Mouse (Mus musculus) liver, embryonic 14.5 days (tissue): ENCODE measurements around the gene Gmnc. TPM values are rescaled to one million over a fixed set of nuclear protein-coding genes. Genes with fewer than 3 reads are reported as not detected.

ENCODE experiments used
- ATAC-seq: fragments of 200-750 bp; cut with Nextera tagmentation; 2 replicates; pipeline ENCODE4 v1.8.0; 2017; ENCODE audit warnings: moderate number of reproducible peaks, mild to moderate bottlenecking, moderate library complexity; ENCODE audit not compliant: insufficient read depth
- DNase-seq, 3 experiments: peaks; one replicate each; pipeline ENCODE4 v3.0.0-alpha.2; 2012 to 2013; ENCODE audit warnings: low read depth in 3 of 3, low spot score in 3 of 3
- H3K27ac ChIP-seq: fragments of 300-500 bp; sonication (generic); 2 replicates; pipeline ENCODE4 v1.5.1; 2014; ENCODE audit warnings: moderate library complexity, mild to moderate bottlenecking, control low read depth, inconsistent platforms
- H3K27me3 ChIP-seq: fragments of 300-500 bp; sonication (generic); 2 replicates; pipeline ENCODE4 v1.6.1; 2014; ENCODE audit warnings: mild to moderate bottlenecking, low read length, moderate library complexity; ENCODE audit not compliant: control insufficient read depth, insufficient read depth
- H3K36me3 ChIP-seq: fragments of 300-500 bp; sonication (generic); replicated peaks from 2 replicates; pipeline ENCODE4 v1.6.1; 2014; ENCODE audit warnings: low read depth; ENCODE audit not compliant: control insufficient read depth, insufficient read depth
- H3K4me1 ChIP-seq, 2 experiments: fragments of 200-500 bp in 1 of 2; fragments of 300-500 bp in 1 of 2; sonication (generic) in 1 of 2; replicated peaks; 2 replicates each; pipeline ENCODE4 v1.6.1; 2012 to 2014; ENCODE audit warnings: antibody characterized with exemption in 1 of 2, inconsistent platforms in 1 of 2, low read length in 1 of 2; ENCODE audit not compliant: control insufficient read depth in 2 of 2, insufficient read depth in 2 of 2
- H3K4me2 ChIP-seq: fragments of 300-500 bp; sonication (generic); 2 replicates; pipeline ENCODE4 v1.6.1; 2014; ENCODE audit warnings: low read depth, mild to moderate bottlenecking, control low read depth, moderate library complexity
- H3K4me3 ChIP-seq, 2 experiments: fragments of 200-500 bp in 1 of 2; fragments of 300-500 bp in 1 of 2; sonication (generic) in 1 of 2; 2 replicates each; pipeline ENCODE4 v1.5.1; 2012 to 2014; ENCODE audit warnings: low read depth in 2 of 2, low read length in 2 of 2, mild to moderate bottlenecking in 2 of 2, control low read depth in 1 of 2, inconsistent platforms in 1 of 2, moderate library complexity in 1 of 2; ENCODE audit not compliant: insufficient read depth in 1 of 2
- H3K9ac ChIP-seq: fragments of 300-500 bp; sonication (generic); replicated peaks from 2 replicates; pipeline ENCODE4 v1.6.1; 2014; ENCODE audit warnings: mild to moderate bottlenecking, control low read depth, moderate library complexity
- H3K9me3 ChIP-seq: fragments of 300-500 bp; sonication (generic); 2 replicates; pipeline ENCODE4 v1.6.1; 2016; ENCODE audit warnings: low read length, mixed read lengths; ENCODE audit not compliant: control insufficient read depth
- CTCF ChIP-seq: IDR thresholded peaks from 2 replicates; pipeline ENCODE4 v1.5.1; 2016; ENCODE audit warnings: antibody characterized with exemption, low read depth, control low read depth
- EP300 ChIP-seq: IDR thresholded peaks from 2 replicates; pipeline ENCODE4 v1.6.1; 2016; ENCODE audit warnings: antibody characterized with exemption, low read depth
- WGBS: fragments of 180-500 bp; shearing (Covaris S2); extraction: QIAGEN DNeasy Blood & Tissue Kit; methylation state at CpG from one replicate; pipeline ENCODE4 v1.1.7; 2014; ENCODE audit not compliant: insufficient replicate concordance; 5-methylcytosine and 5-hydroxymethylcytosine counted together
- polyA plus RNA-seq, 2 experiments: library from polyadenylated mRNA; depleted of rRNA in 1 of 2; stranded (reverse) in 1 of 2; unstranded in 1 of 2; fragments of >200 nt; fragmentation: Nextera tagmentation in 1 of 2; extraction: Ambion mirVana in 1 of 2; gene quantifications; 2 replicates each; pipeline versions ENCODE4 v1.2.1 to v1.2.3; 2012 to 2014

The Gmnc gene
- polyA plus RNA-seq, 2 experiments: 0.01 TPM; not detected in 1

GRCm38 (mm10) chr16:27002714-27003113, 11.3 kb upstream of the Gmnc start:
- 46% methylated on average over 1 of the region's 1 CpGs for WGBS

GRCm38 (mm10) chr16:26999563-26999962, 8.1 kb upstream of the Gmnc start:
- TF ChIP-seq CTCF (no peak), EP300 (no peak)
- no peak overlapping the region for H3K27ac ChIP-seq
- no peaks in the 10 kb centered on the region for H3K9me3 ChIP-seq
- H3K4me1 ChIP-seq: no peaks in the 10 kb centered on the region
- no peak overlapping the region for H3K9ac ChIP-seq
- no peak overlapping the region for H3K4me3 ChIP-seq
- DNase-seq: no peak
- no peaks in the 10 kb centered on the region for H3K27me3 ChIP-seq
- 14% methylated on average over 2 of the region's 2 CpGs for WGBS
- no peak for ATAC-seq
- no peak overlapping the region for H3K4me2 ChIP-seq
- no peaks in the 10 kb centered on the region for H3K36me3 ChIP-seq

More at GRCm38 (mm10) chr16:27002714-27003113, 11.3 kb upstream of the Gmnc start:
- H3K36me3 ChIP-seq: no peaks in the 10 kb centered on the region
- H3K9me3 ChIP-seq: no peaks in the 10 kb centered on the region
- H3K27me3 ChIP-seq: no peaks in the 10 kb centered on the region
- no peak for TF ChIP-seq EP300
- no peak for TF ChIP-seq CTCF
- DNase-seq: no peak
- H3K9ac ChIP-seq: no peak overlapping the region
- no peak overlapping the region for H3K4me2 ChIP-seq
- no peak for ATAC-seq
- H3K27ac ChIP-seq: no peak overlapping the region
- H3K4me3 ChIP-seq: no peak overlapping the region
- H3K4me1 ChIP-seq: no peaks in the 10 kb centered on the region

DNA sequence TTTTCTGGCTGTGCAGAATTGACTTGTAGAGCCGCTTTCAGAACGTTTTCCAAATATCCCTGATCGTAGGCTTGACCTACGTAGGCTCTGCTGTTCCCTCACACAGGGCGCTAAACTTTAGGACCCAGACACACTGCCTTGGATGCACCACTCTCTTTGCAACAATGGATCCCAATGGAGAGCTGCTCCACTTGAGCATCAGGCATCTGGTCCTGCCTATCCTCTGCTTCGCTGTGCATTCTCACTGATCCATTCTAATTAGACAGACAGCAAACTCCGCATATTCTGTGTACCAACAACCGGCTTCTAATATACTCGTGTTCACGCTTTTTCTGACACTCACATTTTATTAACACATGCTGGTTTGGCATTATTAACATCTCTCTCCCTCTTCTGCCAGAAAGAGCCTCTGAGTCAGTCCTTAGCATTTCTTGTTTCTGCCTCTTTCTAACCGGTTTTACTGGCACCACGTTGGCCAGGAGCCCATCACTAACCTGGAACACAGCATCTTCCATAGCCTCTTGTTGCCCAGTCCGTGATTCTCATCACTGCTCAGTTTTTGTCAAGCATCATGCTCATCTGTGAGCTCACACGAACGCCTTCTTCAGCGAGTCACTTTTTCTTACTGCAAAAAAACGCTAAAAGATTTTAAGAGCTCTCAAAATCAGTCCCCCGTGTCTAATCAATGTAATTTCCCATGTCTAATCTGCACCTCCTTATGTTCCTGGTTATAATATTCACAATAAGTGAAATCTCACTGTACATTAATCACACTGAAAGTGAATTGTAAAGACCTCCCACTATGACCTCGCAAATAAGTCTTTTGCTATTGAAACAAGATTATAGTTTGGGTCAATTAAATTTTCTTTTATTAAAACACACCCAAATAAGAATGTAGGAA, 1.8 kb downstream of the Gmnc start:
- no peak overlapping the region for H3K4me3 ChIP-seq
- ATAC-seq: no peak
- H3K36me3 ChIP-seq: no peaks in the 10 kb centered on the region
- no peak overlapping the region for H3K9ac ChIP-seq
- 65% methylated on average over 19 of the region's 19 CpGs for WGBS
- no peaks in the 10 kb centered on the region for H3K27me3 ChIP-seq
- no peaks in the 10 kb centered on the region for H3K9me3 ChIP-seq
- no peak overlapping the region for H3K4me2 ChIP-seq
- no peak for DNase-seq
- no peak for TF ChIP-seq CTCF
- no peak for TF ChIP-seq EP300
- H3K27ac ChIP-seq: no peak overlapping the region
- no peaks in the 10 kb centered on the region for H3K4me1 ChIP-seq

DNA sequence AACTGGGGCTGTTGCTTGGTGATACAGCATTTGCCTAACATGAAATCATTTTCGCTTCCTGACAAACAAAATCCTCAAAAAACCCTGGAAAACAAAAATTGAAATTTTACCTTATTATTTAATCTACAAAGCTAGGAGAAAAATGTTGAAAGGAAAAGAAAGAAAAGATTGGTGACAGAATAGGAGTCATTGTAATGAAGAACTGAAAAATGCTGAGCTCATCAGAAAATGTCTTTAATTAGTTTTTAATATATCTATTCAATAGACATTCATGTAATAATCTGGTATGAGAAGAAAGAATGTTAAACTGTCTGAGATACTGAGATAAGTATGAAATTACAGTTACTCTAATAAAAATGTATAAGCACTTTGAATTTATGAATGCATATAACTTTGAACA, 3.3 kb downstream of the Gmnc start:
- WGBS: 45% methylated on average over 1 of the region's 1 CpGs
- no peak overlapping the region for H3K4me3 ChIP-seq
- no peaks in the 10 kb centered on the region for H3K4me1 ChIP-seq
- TF ChIP-seq EP300 (no peak), CTCF (no peak)
- no peak overlapping the region for H3K9ac ChIP-seq
- ATAC-seq (no peak), DNase-seq (no peak)
- H3K4me2 ChIP-seq: no peak overlapping the region
- H3K27me3 ChIP-seq: no peaks in the 10 kb centered on the region
- H3K9me3 ChIP-seq: no peaks in the 10 kb centered on the region
- H3K27ac ChIP-seq: no peak overlapping the region
- H3K36me3 ChIP-seq: no peaks in the 10 kb centered on the region

GRCm38 (mm10) chr16:26985796-26986195, 5.7 kb downstream of the Gmnc start:
- DNase-seq: no peak
- TF ChIP-seq EP300: no peak
- peak; percentile 14; the same call in 1 of the 2 replicates for TF ChIP-seq CTCF

More at GRCm38 (mm10) chr16:26985796-26986195, 5.7 kb downstream of the Gmnc start:
- no peaks in the 10 kb centered on the region for H3K36me3 ChIP-seq
- H3K27me3 ChIP-seq: no peaks in the 10 kb centered on the region
- no peak overlapping the region for H3K4me2 ChIP-seq
- no peak overlapping the region for H3K27ac ChIP-seq
- ATAC-seq: no peak
- no peak overlapping the region for H3K4me3 ChIP-seq
- WGBS: 45% methylated on average over 1 of the region's 1 CpGs
- no peaks in the 10 kb centered on the region for H3K4me1 ChIP-seq
- H3K9me3 ChIP-seq: no peaks in the 10 kb centered on the region
- H3K9ac ChIP-seq: no peak overlapping the region
